Mouse (Mus musculus) CH12.LX (cell line): Measurements from ENCODE around the gene Nadk2. TPM values are rescaled to one million over a fixed set of nuclear protein-coding genes. Genes with fewer than 3 reads are reported as not detected.

Source experiments
- DNase-seq: peaks from one replicate; pipeline ENCODE4 v3.0.0-alpha.2; 2013; ENCODE audit errors: extremely low read depth
- H3K27ac ChIP-seq: 2 replicates; pipeline ENCODE4 v1.5.1; 2012; ENCODE audit warnings: low read depth, mild to moderate bottlenecking, control low read depth, moderate library complexity; ENCODE audit not compliant: insufficient read depth
- H3K27me3 ChIP-seq: replicated peaks from 2 replicates; pipeline ENCODE3; 2012; ENCODE audit warnings: inconsistent platforms
- H3K36me3 ChIP-seq, 2 experiments: replicated peaks in 1 of 2; 2 replicates each; pipeline versions ENCODE3 to v1.6.1; 2012; ENCODE audit warnings: inconsistent platforms in 1 of 2, low read length in 1 of 2, mild to moderate bottlenecking in 1 of 2, mixed read lengths in 1 of 2, moderate library complexity in 1 of 2; ENCODE audit not compliant: control insufficient read depth in 1 of 2, insufficient read depth in 1 of 2
- H3K4me1 ChIP-seq, 2 experiments: 2 replicates each; pipeline ENCODE4 v1.6.1; 2012; ENCODE audit warnings: inconsistent platforms in 1 of 2, moderate library complexity in 1 of 2; ENCODE audit not compliant: insufficient read depth in 2 of 2, control insufficient read depth in 1 of 2
- H3K4me2 ChIP-seq: 2 replicates; pipeline ENCODE4 v1.6.1; 2012; ENCODE audit warnings: low read depth, mild to moderate bottlenecking, control low read depth; ENCODE audit not compliant: poor library complexity, insufficient read depth, severe bottlenecking
- H3K4me3 ChIP-seq, 3 experiments: fragments of 150-350 bp in 1 of 3; sonication (generic) in 1 of 3; replicated peaks in 1 of 3; 2 replicates each; pipeline versions ENCODE3 to v1.5.1; 2011 to 2012; ENCODE audit warnings: low read depth in 2 of 3, low read length in 2 of 3, mild to moderate bottlenecking in 2 of 3, moderate library complexity in 2 of 3, control low read depth in 1 of 3, improper control_type of control experiment in 1 of 3, inconsistent platforms in 1 of 3, mixed read lengths in 1 of 3; ENCODE audit not compliant: poor library complexity in 1 of 3
- H3K79me2 ChIP-seq: replicated peaks from 2 replicates; pipeline ENCODE4 v1.6.1; 2012; ENCODE audit warnings: mild to moderate bottlenecking, moderate library complexity; ENCODE audit not compliant: control insufficient read depth, poor library complexity, insufficient read depth, severe bottlenecking; ENCODE audit errors: extremely low read depth
- H3K9ac ChIP-seq: 2 replicates; pipeline ENCODE4 v1.6.1; 2012; ENCODE audit warnings: low read depth, mild to moderate bottlenecking, control low read depth, moderate library complexity; ENCODE audit not compliant: insufficient read depth
- H3K9me3 ChIP-seq: replicated peaks from 2 replicates; pipeline ENCODE3; 2012; ENCODE audit warnings: low read length, inconsistent platforms, mixed read lengths
- BHLHE40 ChIP-seq: IDR thresholded peaks from 2 replicates; pipeline ENCODE4 v1.6.1; 2011; ENCODE audit warnings: mild to moderate bottlenecking, low read depth, low read length, improper control_type of control experiment
- CHD1 ChIP-seq: IDR thresholded peaks from 2 replicates; pipeline ENCODE4 v1.6.1; 2012; ENCODE audit warnings: low read depth, low read length, improper control_type of control experiment, inconsistent platforms
- E2F4 ChIP-seq: IDR thresholded peaks from 2 replicates; pipeline ENCODE4 v1.6.1; 2011; ENCODE audit warnings: low read depth, low read length, improper control_type of control experiment; ENCODE audit not compliant: insufficient replicate concordance
- ELF1 ChIP-seq: IDR thresholded peaks from 2 replicates; pipeline ENCODE4 v1.6.1; 2014; ENCODE audit warnings: low read depth, mild to moderate bottlenecking, inconsistent platforms, low read length, improper control_type of control experiment
- GABPA ChIP-seq: IDR thresholded peaks from 2 replicates; pipeline ENCODE4 v1.6.1; 2012; ENCODE audit warnings: low read depth, low read length, improper control_type of control experiment, inconsistent platforms; ENCODE audit not compliant: insufficient replicate concordance
- IRF4 ChIP-seq: IDR thresholded peaks from 2 replicates; pipeline ENCODE4 v1.6.1; 2014; ENCODE audit warnings: low read depth, mild to moderate bottlenecking, inconsistent platforms, low read length, improper control_type of control experiment
- KAT2A ChIP-seq: IDR thresholded peaks from 2 replicates; pipeline ENCODE4 v1.6.1; 2012; ENCODE audit warnings: low read length, improper control_type of control experiment, inconsistent platforms; ENCODE audit not compliant: insufficient replicate concordance
- MAFK ChIP-seq: IDR thresholded peaks from 2 replicates; pipeline ENCODE4 v1.6.1; 2011; ENCODE audit warnings: low read length, improper control_type of control experiment; ENCODE audit not compliant: insufficient replicate concordance
- MAZ ChIP-seq: IDR thresholded peaks from 2 replicates; pipeline ENCODE4 v1.6.1; 2012; ENCODE audit warnings: low read depth, mild to moderate bottlenecking, inconsistent platforms, low read length, improper control_type of control experiment, moderate library complexity
- MEF2A ChIP-seq: IDR thresholded peaks from 2 replicates; pipeline ENCODE4 v1.6.1; 2014; ENCODE audit warnings: low read depth, mild to moderate bottlenecking, inconsistent platforms, low read length, improper control_type of control experiment, borderline replicate concordance
- MXI1 ChIP-seq: IDR thresholded peaks from 2 replicates; pipeline ENCODE4 v1.6.1; 2011; ENCODE audit warnings: mild to moderate bottlenecking, low read depth, low read length, improper control_type of control experiment
- NRF1 ChIP-seq: IDR thresholded peaks from 2 replicates; pipeline ENCODE4 v1.6.1; 2014; ENCODE audit warnings: low read depth, mild to moderate bottlenecking, inconsistent platforms, low read length, improper control_type of control experiment, moderate library complexity
- TCF12 ChIP-seq: IDR thresholded peaks from 2 replicates; pipeline ENCODE4 v1.6.1; 2014; ENCODE audit warnings: low read depth, mild to moderate bottlenecking, inconsistent platforms, low read length, improper control_type of control experiment
- UBTF ChIP-seq: IDR thresholded peaks from 2 replicates; pipeline ENCODE4 v1.6.1; 2012; ENCODE audit warnings: low read depth, mild to moderate bottlenecking, inconsistent platforms, low read length, improper control_type of control experiment, moderate library complexity
- ZNF384 ChIP-seq: IDR thresholded peaks from 2 replicates; pipeline ENCODE4 v1.6.1; 2012; ENCODE audit warnings: low read depth, low read length, improper control_type of control experiment, inconsistent platforms
- dilution Hi-C: fragments of 300-500 bp; cut with MboI; formaldehyde crosslinking; loops from 2 replicates; pipeline ENCODE4 v1.14.3; 2020; ENCODE audit warnings: low sequenced_read_pairs; ENCODE audit not compliant: extremely low pct_unique_long_range_greater_than_20kb, extremely low pct_ligation_motif_present
- in situ Hi-C: fragments of 300-500 bp; cut with MboI; formaldehyde crosslinking; loops from 3 replicates; pipeline ENCODE4 v1.14.3; 2019; ENCODE audit warnings: low sequenced_read_pairs, low pct_ligation_motif_present, low pct_unique_long_range_greater_than_20kb, mixed read lengths
- polyA plus RNA-seq: library from polyadenylated mRNA; unstranded; fragments of >175 nt; gene quantifications from 2 replicates; pipeline ENCODE4 v1.2.1, GENCODE M21; 2012; ENCODE audit warnings: low read depth; ENCODE audit not compliant: insufficient read length
- total RNA-seq, 2 experiments: library from RNA; depleted of rRNA; stranded (reverse); fragments of 300-350 nt in 1 of 2; fragments of >200 nt in 1 of 2; gene quantifications; 2 replicates each; pipeline ENCODE4 v1.2.3; 2012 to 2014

The Nadk2 gene
- total and polyA plus RNA-seq, 3 experiments: 22.6 to 35.1 (median 30.1) TPM

DNA sequence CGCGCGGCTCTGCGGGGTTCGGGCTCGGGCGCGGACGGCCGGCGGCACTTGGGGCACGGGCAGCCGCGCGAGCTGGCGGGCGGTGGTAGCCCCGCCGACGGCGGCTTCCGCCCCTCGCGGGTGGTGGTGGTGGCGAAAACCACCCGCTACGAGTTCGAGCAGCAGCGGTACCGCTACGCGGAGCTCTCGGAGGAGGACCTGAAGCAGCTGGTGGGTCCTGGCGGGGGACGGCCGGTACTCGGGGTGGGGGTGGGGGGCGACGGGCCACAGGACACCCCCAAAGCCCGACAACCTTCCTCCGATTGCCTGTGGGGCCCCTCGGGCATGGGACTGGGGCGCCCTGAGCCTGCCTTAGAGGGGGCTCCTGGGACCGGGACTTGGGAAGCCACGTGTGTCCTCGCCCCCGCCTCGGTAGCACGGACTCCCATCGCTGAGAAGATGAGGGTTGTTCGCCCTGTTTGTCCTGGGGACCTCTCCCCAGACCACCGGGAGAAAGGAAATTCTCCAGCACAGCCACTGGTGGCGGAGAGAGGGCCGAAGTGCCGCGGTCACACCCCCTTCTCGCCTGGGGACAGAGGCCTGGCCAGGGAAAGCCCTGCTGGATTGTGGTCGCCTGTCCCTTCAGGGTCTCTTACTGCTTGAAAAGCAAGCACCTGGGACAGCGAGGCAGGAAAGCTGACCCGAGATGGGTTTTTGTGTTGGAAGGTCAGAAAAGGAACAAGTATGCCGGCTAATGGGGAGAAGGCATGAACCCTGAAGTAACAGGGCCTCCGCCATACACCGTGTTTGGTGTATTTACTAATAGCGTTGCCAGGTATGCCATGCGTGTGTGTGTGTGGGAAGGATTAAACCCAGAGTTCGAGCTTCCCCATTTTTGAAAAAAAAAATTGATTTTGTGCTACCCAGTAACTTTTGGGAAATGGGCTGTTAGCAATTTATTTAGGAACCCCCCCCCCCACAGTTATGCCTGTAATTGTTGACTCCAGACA is 790 bp downstream of the Nadk2 start:
- in situ Hi-C loops: no loop called here
- Histone ChIP-seq H3K4me3 (peak overlapping the region; percentile 69 to 90 (median 73)), H3K4me1 (peaks cover 0 to 38% of the 10 kb centered on the region in 2 experiments; a peak in 2 of 4 replicates), H3K36me3 (peaks cover 0 to 9% of the 10 kb centered on the region in 2 experiments), H3K79me2 (no peaks in the 10 kb centered on the region), H3K9me3 (no peaks in the 10 kb centered on the region), H3K27ac (0 out of 2 replicates have a peak overlapping the region, but pooled peaks have one; percentile 8), H3K9ac (peak overlapping the region; percentile 82), H3K4me2 (peak overlapping the region; percentile 90), H3K27me3 (no peaks in the 10 kb centered on the region)
- dilution Hi-C loops: no loop called here
- DNase-seq: no peak
- no peak for TF ChIP-seq ELF1
- TF ChIP-seq KAT2A: no peak
- 0 out of 2 replicates have a peak, but pooled peaks have one; percentile 10 for TF ChIP-seq MAZ
- peak; percentile 81 for TF ChIP-seq MXI1
- TF ChIP-seq E2F4: no peak
- TF ChIP-seq MEF2A: no peak
- TF ChIP-seq TCF12: no peak
- TF ChIP-seq UBTF: 0 out of 2 replicates have a peak, but pooled peaks have one; percentile 16
- no peak for TF ChIP-seq BHLHE40
- TF ChIP-seq ZNF384: no peak

DNA sequence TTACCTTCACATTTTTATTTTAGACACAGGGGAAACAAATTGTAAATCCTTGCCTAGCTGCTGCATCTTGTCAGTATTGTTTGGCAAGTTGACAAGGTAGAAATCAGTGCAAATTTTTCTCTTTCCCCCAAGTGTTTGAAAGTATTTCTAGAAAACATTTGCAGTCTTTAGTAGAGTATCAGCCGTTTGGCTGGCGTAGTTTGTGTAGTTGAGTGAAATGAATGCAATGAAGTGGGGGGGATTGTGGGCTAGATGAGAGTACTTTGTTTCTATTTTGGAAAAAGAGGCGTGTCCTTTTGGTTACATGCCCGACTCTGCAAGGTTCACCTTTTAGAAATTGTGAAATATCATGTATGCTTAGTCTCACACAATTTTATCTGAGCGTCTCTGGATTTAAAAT is 1.6 kb downstream of the Nadk2 start:
- no peak for TF ChIP-seq MAFK
- no peak for TF ChIP-seq IRF4
- no peak for TF ChIP-seq CHD1
- TF ChIP-seq GABPA: no peak
- TF ChIP-seq NRF1: no peak
- no peak for TF ChIP-seq BHLHE40
- Histone ChIP-seq H3K27ac (no peak overlapping the region), H3K79me2 (no peaks in the 10 kb centered on the region), H3K9me3 (no peaks in the 10 kb centered on the region), H3K4me3 (peak overlapping the region in 2 of 3 experiments; percentile 69 to 73), H3K4me1 (peaks cover 0 to 38% of the 10 kb centered on the region in 2 experiments; a peak in 2 of 4 replicates), H3K27me3 (no peaks in the 10 kb centered on the region), H3K9ac (no peak overlapping the region), H3K4me2 (peak overlapping the region; percentile 90), H3K36me3 (peaks cover 0 to 12% of the 10 kb centered on the region in 2 experiments)
- no peak for DNase-seq
- in situ Hi-C loops (no loop called here), dilution Hi-C loops (no loop called here)
